Mouse (Mus musculus) spleen, adult 2 months (tissue): Measurements from ENCODE around the gene Dnmt3l.

Experiments
- CTCF ChIP-seq: fragments of 200-500 bp; IDR thresholded peaks from 2 replicates; pipeline ENCODE4 v1.5.1; 2011; ENCODE audit warnings: mild to moderate bottlenecking, inconsistent platforms; ENCODE audit not compliant: insufficient read depth, insufficient read length, insufficient replicate concordance; ENCODE audit errors: extremely low read depth
- POLR2A ChIP-seq: fragments of 200-500 bp; IDR thresholded peaks from 2 replicates; pipeline ENCODE4 v1.6.1; 2011; ENCODE audit warnings: low read depth, low read length, inconsistent platforms

- TF ChIP-seq POLR2A (no peak), CTCF (no peak)
These were observed 38.3 kb downstream of the Dnmt3l start for GRCm38 (mm10) chr10:78079955-78080591.
